Mouse (Mus musculus) MEL (cell line): ENCODE results near the gene Lrrk1. TPM values are rescaled to one million over a fixed set of nuclear protein-coding genes. Genes with fewer than 3 reads are reported as not detected.

Experiments
- DNase-seq: peaks from one replicate; pipeline ENCODE4 v3.0.0; 2011; ENCODE audit warnings: low read depth, low spot score
- H3K27ac ChIP-seq: 2 replicates; pipeline ENCODE4 v1.5.1; 2012; ENCODE audit warnings: low read depth, mild to moderate bottlenecking, control low read depth, low read length, moderate library complexity; ENCODE audit not compliant: control insufficient read depth
- H3K27me3 ChIP-seq, 2 experiments: fragments of 150-350 bp in 1 of 2; sonication (generic) in 1 of 2; 2 replicates each; pipeline ENCODE4 v1.6.1; 2012; ENCODE audit warnings: low read length in 2 of 2, mild to moderate bottlenecking in 2 of 2, improper control_type of control experiment in 1 of 2, moderate library complexity in 1 of 2; ENCODE audit not compliant: insufficient read depth in 2 of 2, control insufficient read depth in 1 of 2
- H3K36me3 ChIP-seq, 2 experiments: 2 replicates each; pipeline ENCODE4 v1.6.1; 2012 to 2014; ENCODE audit warnings: low read length in 2 of 2, improper control_type of control experiment in 1 of 2, inconsistent platforms in 1 of 2, mild to moderate bottlenecking in 1 of 2; ENCODE audit not compliant: insufficient read depth in 2 of 2, control insufficient read depth in 1 of 2
- H3K4me1 ChIP-seq, 2 experiments: fragments of 150-350 bp in 1 of 2; sonication (generic) in 1 of 2; 2 replicates each; pipeline ENCODE4 v1.6.1; 2012; ENCODE audit warnings: low read length in 2 of 2, improper control_type of control experiment in 1 of 2, mild to moderate bottlenecking in 1 of 2; ENCODE audit not compliant: insufficient read depth in 2 of 2, control insufficient read depth in 1 of 2
- H3K4me3 ChIP-seq, 2 experiments: fragments of 150-350 bp in 1 of 2; sonication (generic) in 1 of 2; 2 replicates each; pipeline ENCODE4 v1.5.1; 2012; ENCODE audit warnings: low read depth in 2 of 2, low read length in 2 of 2, mild to moderate bottlenecking in 2 of 2, moderate library complexity in 2 of 2, control low read depth in 1 of 2, improper control_type of control experiment in 1 of 2; ENCODE audit not compliant: control insufficient read depth in 1 of 2, insufficient read depth in 1 of 2
- H3K79me2 ChIP-seq: 2 replicates; pipeline ENCODE4 v1.6.1; 2012; ENCODE audit warnings: mild to moderate bottlenecking, low read length, moderate library complexity; ENCODE audit not compliant: control insufficient read depth, poor library complexity, insufficient read depth
- H3K9ac ChIP-seq: 2 replicates; pipeline ENCODE4 v1.6.1; 2012; ENCODE audit warnings: low read depth, mild to moderate bottlenecking, control low read depth, low read length, moderate library complexity; ENCODE audit not compliant: control insufficient read depth, poor library complexity, severe bottlenecking
- H3K9me3 ChIP-seq: fragments of 150-350 bp; sonication (generic); replicated peaks from 2 replicates; pipeline ENCODE4 v1.6.1; 2012; ENCODE audit warnings: mild to moderate bottlenecking, low read length, improper control_type of control experiment, moderate library complexity; ENCODE audit not compliant: insufficient read depth
- BHLHE40 ChIP-seq: IDR thresholded peaks from 2 replicates; pipeline ENCODE4 v1.6.1; 2012; ENCODE audit warnings: low read depth, mild to moderate bottlenecking, inconsistent platforms, low read length, improper control_type of control experiment, borderline replicate concordance
- CHD1 ChIP-seq: IDR thresholded peaks from 2 replicates; pipeline ENCODE4 v1.6.1; 2012; ENCODE audit warnings: low read depth, mild to moderate bottlenecking, inconsistent platforms, low read length, improper control_type of control experiment
- CHD2 ChIP-seq: IDR thresholded peaks from 2 replicates; pipeline ENCODE4 v1.6.1; 2011; ENCODE audit warnings: low read length, improper control_type of control experiment
- ELF1 ChIP-seq: IDR thresholded peaks from 2 replicates; pipeline ENCODE4 v1.6.1; 2014; ENCODE audit warnings: low read depth, mild to moderate bottlenecking, inconsistent platforms, low read length, improper control_type of control experiment, moderate library complexity
- EP300 ChIP-seq, 2 experiments: IDR thresholded peaks; 2 replicates each; pipeline ENCODE4 v1.6.1; 2011; ENCODE audit warnings: improper control_type of control experiment in 2 of 2, low read length in 2 of 2, low read depth in 1 of 2, mild to moderate bottlenecking in 1 of 2
- GABPA ChIP-seq: IDR thresholded peaks from 2 replicates; pipeline ENCODE4 v1.6.1; 2012; ENCODE audit warnings: low read depth, mild to moderate bottlenecking, inconsistent platforms, low read length, improper control_type of control experiment, moderate library complexity
- GATA1 ChIP-seq: IDR thresholded peaks from 2 replicates; pipeline ENCODE4 v1.6.1; 2011; ENCODE audit warnings: low read depth, low read length, improper control_type of control experiment
- JUND ChIP-seq: IDR thresholded peaks from 2 replicates; pipeline ENCODE4 v1.6.1; 2011; ENCODE audit warnings: low read depth, mild to moderate bottlenecking, improper control_type of control experiment, low read length
- KAT2A ChIP-seq: conservative IDR thresholded peaks from 2 replicates; pipeline ENCODE4 v1.6.1; 2012; ENCODE audit warnings: low read depth, low read length, improper control_type of control experiment, inconsistent platforms
- MAX ChIP-seq: IDR thresholded peaks from 2 replicates; pipeline ENCODE4 v1.6.1; 2011; ENCODE audit warnings: low read length, improper control_type of control experiment
- MAZ ChIP-seq: IDR thresholded peaks from 2 replicates; pipeline ENCODE4 v1.6.1; 2012; ENCODE audit warnings: low read depth, mild to moderate bottlenecking, inconsistent platforms, low read length, improper control_type of control experiment
- MEF2A ChIP-seq: IDR thresholded peaks from 2 replicates; pipeline ENCODE4 v1.6.1; 2014; ENCODE audit warnings: low read depth, mild to moderate bottlenecking, inconsistent platforms, low read length, improper control_type of control experiment; ENCODE audit not compliant: poor library complexity, insufficient replicate concordance, severe bottlenecking; ENCODE audit errors: extremely low read depth
- MYB ChIP-seq: IDR thresholded peaks from 2 replicates; pipeline ENCODE4 v1.6.1; 2011; ENCODE audit warnings: mild to moderate bottlenecking, low read depth, low read length, improper control_type of control experiment
- MYC ChIP-seq: IDR thresholded peaks from 2 replicates; pipeline ENCODE4 v1.6.1; 2011; ENCODE audit warnings: low read depth, mild to moderate bottlenecking, low read length, improper control_type of control experiment, moderate library complexity
- NELFE ChIP-seq: IDR thresholded peaks from 2 replicates; pipeline ENCODE4 v1.6.1; 2011; ENCODE audit warnings: low read depth, low read length, improper control_type of control experiment
- POLR2A ChIP-seq, 2 experiments: IDR thresholded peaks; 2 replicates each; pipeline ENCODE4 v1.6.1; 2011 to 2012; ENCODE audit warnings: low read length in 2 of 2, mild to moderate bottlenecking in 2 of 2, control low read depth in 1 of 2, improper control_type of control experiment in 1 of 2, low read depth in 1 of 2, moderate library complexity in 1 of 2; ENCODE audit not compliant: control insufficient read depth in 1 of 2, insufficient read depth in 1 of 2, poor library complexity in 1 of 2
- POLR2AphosphoS5 ChIP-seq: IDR thresholded peaks from 2 replicates; pipeline ENCODE4 v1.6.1; 2012; ENCODE audit warnings: low read depth, borderline replicate concordance, mild to moderate bottlenecking, inconsistent platforms, low read length, moderate library complexity, mixed read lengths
- RCOR1 ChIP-seq: IDR thresholded peaks from 2 replicates; pipeline ENCODE4 v1.6.1; 2012; ENCODE audit warnings: low read depth, mild to moderate bottlenecking, inconsistent platforms, low read length, improper control_type of control experiment
- SIN3A ChIP-seq: IDR thresholded peaks from 2 replicates; pipeline ENCODE4 v1.6.1; 2012; ENCODE audit warnings: low read length, improper control_type of control experiment, inconsistent platforms
- SMC3 ChIP-seq: IDR thresholded peaks from 2 replicates; pipeline ENCODE4 v1.6.1; 2011; ENCODE audit warnings: low read depth, low read length, improper control_type of control experiment
- TAL1 ChIP-seq: IDR thresholded peaks from 2 replicates; pipeline ENCODE4 v1.6.1; 2012; ENCODE audit warnings: mild to moderate bottlenecking, inconsistent platforms, low read length, moderate library complexity, mixed read lengths
- UBTF ChIP-seq: IDR thresholded peaks from 2 replicates; pipeline ENCODE4 v1.6.1; 2012; ENCODE audit warnings: low read depth, mild to moderate bottlenecking, inconsistent platforms, low read length, improper control_type of control experiment, moderate library complexity, borderline replicate concordance; ENCODE audit not compliant: insufficient read depth
- ZC3H11A ChIP-seq: IDR thresholded peaks from 2 replicates; pipeline ENCODE4 v1.6.1; 2012; ENCODE audit warnings: low read depth, mild to moderate bottlenecking, inconsistent platforms, low read length, improper control_type of control experiment
- ZKSCAN1 ChIP-seq: IDR thresholded peaks from 2 replicates; pipeline ENCODE4 v1.6.1; 2012; ENCODE audit warnings: low read depth, mild to moderate bottlenecking, inconsistent platforms, low read length, improper control_type of control experiment, moderate library complexity
- polyA plus RNA-seq, 2 experiments: library from polyadenylated mRNA; stranded (reverse) in 1 of 2; unstranded in 1 of 2; fragments of >175 nt in 1 of 2; fragments of >200 nt in 1 of 2; gene quantifications; 2 replicates each; pipeline versions ENCODE4 v1.2.1 to v1.2.4; 2012; ENCODE audit warnings: low replicate concordance in 2 of 2, low read depth in 1 of 2; ENCODE audit not compliant: insufficient read length in 2 of 2, insufficient read depth in 1 of 2, missing spikeins in 1 of 2
- total RNA-seq: library from RNA; depleted of rRNA; stranded (reverse); fragments of 300-350 nt; gene quantifications from 2 replicates; pipeline ENCODE4 v1.2.3, GENCODE M21; 2012

Gene Lrrk1
- total and polyA plus RNA-seq, 3 experiments = 9.1 to 19.1 TPM; not detected in 1

- H3K4me1 ChIP-seq = peaks cover 3 to 33% of the 10 kb centered on the region in 2 experiments
- H3K27me3 ChIP-seq = no peaks in the 10 kb centered on the region
- no peaks in the 10 kb centered on the region for H3K9me3 ChIP-seq
- no peak overlapping the region for H3K27ac ChIP-seq
- H3K4me3 ChIP-seq = no peak overlapping the region
- H3K9ac ChIP-seq = no peak overlapping the region
- H3K36me3 ChIP-seq = peaks cover 0 to 23% of the 10 kb centered on the region in 2 experiments; a peak in 3 of 4 replicates
- DNase-seq = no peak
- no peak for TF ChIP-seq MYC
- TF ChIP-seq ZKSCAN1 = no peak
- TF ChIP-seq, all 39 proteins: peak for 0
- no peaks in the 10 kb centered on the region for H3K79me2 ChIP-seq
Measured at GRCm38 (mm10) chr7:66305714-66306198, 82.4 kb downstream of the Lrrk1 start.

DNA sequence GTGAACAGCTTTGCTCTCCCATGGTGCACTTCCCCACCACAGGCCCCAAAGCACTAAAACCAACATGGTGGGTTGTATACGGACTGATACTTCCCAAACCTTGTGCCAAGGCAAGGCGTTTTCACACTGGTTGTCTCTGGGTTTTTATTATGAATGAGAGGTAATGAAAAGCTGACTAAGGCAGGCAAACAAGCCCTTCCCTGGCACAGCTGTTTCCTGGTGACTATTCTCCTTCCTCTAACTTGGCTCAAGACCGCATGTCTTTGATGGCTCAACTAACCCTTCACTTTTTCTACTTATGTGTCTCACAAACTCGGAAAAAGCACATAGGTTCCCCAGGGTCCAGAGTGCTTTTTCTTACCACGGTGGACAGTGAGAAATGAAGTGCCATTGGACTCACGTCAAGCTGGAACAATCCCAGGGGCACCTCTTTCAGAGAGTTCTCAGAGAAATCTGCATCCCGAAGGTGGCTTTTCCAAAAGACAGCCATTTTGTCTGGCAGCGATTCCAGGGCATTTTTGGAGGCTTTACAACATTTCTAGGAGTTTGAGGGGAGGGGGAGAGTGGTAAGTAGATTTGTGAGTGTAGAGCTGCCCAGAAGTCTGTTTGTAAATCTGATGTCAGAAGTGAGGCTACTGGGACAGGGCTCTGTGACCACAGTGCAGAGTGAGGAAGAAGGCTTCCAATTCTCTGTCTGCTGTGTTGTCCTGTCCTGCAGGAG is 83.0 kb downstream of the Lrrk1 start:
- H3K4me3 ChIP-seq = no peak overlapping the region
- H3K4me1 ChIP-seq = peaks cover 3 to 33% of the 10 kb centered on the region in 2 experiments
- H3K9ac ChIP-seq = no peak overlapping the region
- no peaks in the 10 kb centered on the region for H3K79me2 ChIP-seq
- peaks cover 0 to 23% of the 10 kb centered on the region in 2 experiments; a peak in 3 of 4 replicates for H3K36me3 ChIP-seq
- no peaks in the 10 kb centered on the region for H3K9me3 ChIP-seq
- H3K27me3 ChIP-seq = no peaks in the 10 kb centered on the region
- TF ChIP-seq POLR2AphosphoS5 (no peak), ELF1 (no peak), UBTF (no peak), EP300 (IDR thresholded peaks at IDR 0.05; ENCODE audit: low read depth in 1 of 2, low read length in 2 of 2) (no peak), CHD2 (no peak)
- TF ChIP-seq, all 39 proteins: peak for 0
- no peak overlapping the region for H3K27ac ChIP-seq
- DNase-seq = no peak

DNA sequence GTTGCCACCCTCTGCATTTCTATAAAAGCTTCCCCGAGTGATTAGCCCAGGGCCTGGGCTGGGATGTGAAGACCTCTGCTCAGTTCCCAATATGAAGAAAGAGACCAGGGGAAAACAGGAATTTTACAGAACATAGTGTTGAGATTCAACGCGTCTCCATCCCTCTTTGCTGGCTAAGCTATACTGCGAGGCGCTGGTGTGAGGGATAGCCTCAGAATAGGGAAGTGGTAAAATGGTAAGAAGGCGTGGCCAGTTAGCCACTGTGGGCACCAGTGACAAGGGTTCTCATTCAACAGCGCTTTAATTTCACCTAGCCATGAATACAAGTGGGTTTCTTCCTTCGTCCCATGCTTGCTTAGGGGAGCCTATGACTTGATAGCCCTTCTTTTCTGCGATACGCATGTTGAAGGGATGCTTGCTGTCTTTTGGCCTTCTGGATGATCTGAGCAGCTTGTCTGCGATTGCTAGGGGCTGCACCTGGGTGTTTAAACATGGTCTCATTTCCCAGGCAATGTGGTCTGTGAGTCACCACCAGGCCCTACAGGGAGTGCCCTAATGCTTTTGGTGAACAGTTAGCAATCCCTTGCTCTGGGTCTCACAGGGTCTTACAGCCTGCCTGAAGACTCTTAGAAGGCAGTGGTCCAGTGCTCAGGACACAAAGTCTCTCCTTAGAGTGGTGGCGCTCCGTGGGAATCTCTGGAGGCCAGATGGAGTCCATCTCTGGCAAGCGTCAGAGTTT is 84.1 kb downstream of the Lrrk1 start:
- DNase-seq = peak; percentile 69
- H3K9me3 ChIP-seq = no peaks in the 10 kb centered on the region
- H3K9ac ChIP-seq = no peak overlapping the region
- H3K36me3 ChIP-seq = peaks cover 0 to 18% of the 10 kb centered on the region in 2 experiments; a peak in 3 of 4 replicates
- peaks cover 0 to 27% of the 10 kb centered on the region in 2 experiments; a peak in 3 of 4 replicates for H3K4me1 ChIP-seq
- no peak overlapping the region for H3K4me3 ChIP-seq
- H3K27ac ChIP-seq = no peak overlapping the region
- H3K27me3 ChIP-seq = no peaks in the 10 kb centered on the region
- no peaks in the 10 kb centered on the region for H3K79me2 ChIP-seq
- no peak for TF ChIP-seq JUND
- no peak for TF ChIP-seq POLR2A (IDR thresholded peaks at IDR 0.05; ENCODE audit: control insufficient read depth in 1 of 2, insufficient read depth in 1 of 2, low read depth in 1 of 2, low read length in 2 of 2, poor library complexity in 1 of 2)
- TF ChIP-seq SIN3A = peak; percentile 16; the same call in 1 of the 2 replicates
- no peak for TF ChIP-seq MEF2A
- no peak for TF ChIP-seq ZC3H11A
- TF ChIP-seq GABPA = no peak
- TF ChIP-seq BHLHE40 = no peak
- peak; percentile 68 for TF ChIP-seq GATA1
- no peak for TF ChIP-seq MYC
- TF ChIP-seq MAZ = no peak
- no peak for TF ChIP-seq RCOR1
- TF ChIP-seq KAT2A = no peak
- no peak for TF ChIP-seq MAX
- no peak for TF ChIP-seq NELFE
- peak; percentile 69 for TF ChIP-seq TAL1
- no peak for TF ChIP-seq SMC3
- TF ChIP-seq MYB = no peak
- no peak for TF ChIP-seq CHD1
